Mouse (Mus musculus) embryonic facial prominence, embryonic 13.5 days (tissue): ENCODE data around the gene Gm17175. TPM values are rescaled to one million over a fixed set of nuclear protein-coding genes. Genes with fewer than 3 reads are reported as not detected.
"Not testable (repeated sequence)": the region's sequence is repeated elsewhere in the genome, so short reads cannot be mapped to it uniquely, and the experiment has no call there.

Experiments used
- ATAC-seq: fragments of 200-750 bp; cut with Nextera tagmentation; 2 replicates; pipeline ENCODE4 v1.8.0; 2017; ENCODE audit warnings: low read depth; ENCODE audit not compliant: insufficient number of reproducible peaks, insufficient read depth, low FRiP score, low TSS enrichment
- H3K27ac ChIP-seq: fragments of 300-500 bp; sonication (generic); 2 replicates; pipeline ENCODE4 v1.5.1; 2015; ENCODE audit warnings: moderate library complexity, mild to moderate bottlenecking, inconsistent platforms
- H3K27me3 ChIP-seq: fragments of 300-500 bp; sonication (generic); 2 replicates; pipeline ENCODE4 v1.6.1; 2015; ENCODE audit warnings: mild to moderate bottlenecking, inconsistent platforms
- H3K36me3 ChIP-seq: fragments of 300-500 bp; sonication (generic); 2 replicates; pipeline ENCODE4 v1.6.1; 2015; ENCODE audit warnings: mild to moderate bottlenecking, inconsistent platforms
- H3K4me1 ChIP-seq: fragments of 300-500 bp; sonication (generic); 2 replicates; pipeline ENCODE4 v1.6.1; 2015; ENCODE audit warnings: inconsistent platforms
- H3K4me2 ChIP-seq: fragments of 300-500 bp; sonication (generic); 2 replicates; pipeline ENCODE4 v1.6.1; 2015; ENCODE audit warnings: moderate library complexity, mild to moderate bottlenecking, inconsistent platforms
- H3K4me3 ChIP-seq: fragments of 300-500 bp; sonication (generic); 2 replicates; pipeline ENCODE4 v1.5.1; 2015; ENCODE audit warnings: mild to moderate bottlenecking, inconsistent platforms
- H3K9ac ChIP-seq: fragments of 300-500 bp; sonication (generic); 2 replicates; pipeline ENCODE4 v1.6.1; 2015; ENCODE audit warnings: mild to moderate bottlenecking, inconsistent platforms
- H3K9me3 ChIP-seq: fragments of 300-500 bp; sonication (generic); 2 replicates; pipeline ENCODE4 v1.6.1; 2016; ENCODE audit warnings: inconsistent platforms
- WGBS: fragments of 180-500 bp; shearing (Covaris S2); methylation state at CpG from one replicate; pipeline ENCODE4 v1.1.7; 2015; ENCODE audit warnings: mixed read lengths; 5-methylcytosine and 5-hydroxymethylcytosine counted together
- polyA plus RNA-seq: library from polyadenylated mRNA; unstranded; fragments of >200 nt; fragmentation: Nextera tagmentation; extraction: Ambion mirVana; gene quantifications from 2 replicates; pipeline ENCODE4 v1.2.1, GENCODE M21; 2015

Gm17175 gene
- polyA plus RNA-seq, result not detected in 2 replicates

DNA sequence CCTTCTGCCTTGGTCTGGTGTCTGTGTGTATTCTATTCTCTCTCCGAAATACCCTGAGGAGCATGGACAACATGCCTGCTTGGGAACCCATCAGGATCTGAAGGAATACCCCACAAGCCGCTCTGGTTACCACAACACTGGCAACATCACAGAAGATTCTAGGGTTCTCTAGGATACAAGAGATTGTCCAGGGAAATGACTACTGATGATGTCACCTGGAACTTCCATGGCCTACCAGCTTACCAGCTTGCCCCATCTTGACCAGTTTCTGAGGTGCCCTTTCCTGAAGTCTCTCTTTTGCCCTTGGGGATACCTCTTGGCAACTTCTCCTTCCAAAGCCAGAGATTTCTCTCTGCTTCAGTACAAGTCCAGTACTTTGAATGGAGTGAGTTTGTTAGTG lies at the start of gene Gm17175:
TSS of gene Gm17175 (minus strand) at position 101 of the 400 bp plus-strand sequence.
- not testable (repeated sequence) for H3K4me2 ChIP-seq, H3K9ac ChIP-seq, H3K4me3 ChIP-seq, H3K4me1 ChIP-seq, H3K9me3 ChIP-seq, H3K36me3 ChIP-seq, ATAC-seq, H3K27ac ChIP-seq, H3K27me3 ChIP-seq
- 92% methylated on average over 2 of the region's 2 CpGs for WGBS

- no peaks in the 10 kb centered on the region for H3K36me3 ChIP-seq
- H3K27me3 ChIP-seq, result no peaks in the 10 kb centered on the region
- no peak within 1 kb of the TSS for H3K9ac ChIP-seq
- ATAC-seq, result no peak
- no peak within 1 kb of the TSS for H3K4me3 ChIP-seq
- H3K4me1 ChIP-seq, result no peaks in the 10 kb centered on the region
- no peak within 1 kb of the TSS for H3K4me2 ChIP-seq
- 84% methylated on average over 1 of the region's 1 CpGs for WGBS
- no peaks in the 10 kb centered on the region for H3K9me3 ChIP-seq
- no peak within 1 kb of the TSS for H3K27ac ChIP-seq
Measured at GRCm38 (mm10) chr14:51611210-51611609, 37.3 kb upstream of the Gm17175 start, which contains the start of gene Gm17078. TSS of gene Gm17078 (minus strand) at chr14:51611310.

- not testable (repeated sequence) for ATAC-seq, H3K4me2 ChIP-seq, H3K27ac ChIP-seq, H3K4me3 ChIP-seq, H3K27me3 ChIP-seq, H3K36me3 ChIP-seq, H3K4me1 ChIP-seq, H3K9me3 ChIP-seq, H3K9ac ChIP-seq
- 87% methylated on average over 4 of the region's 4 CpGs for WGBS
Measured at GRCm38 (mm10) chr14:51592039-51592438, 18.2 kb upstream of the Gm17175 start, which contains the start of gene Gm17174. TSS of gene Gm17174 (minus strand) at chr14:51592139.

- Histone ChIP-seq H3K4me1 (no peaks in the 10 kb centered on the region), H3K9ac (no peak within 1 kb of the TSS), H3K27ac (no peak within 1 kb of the TSS), H3K4me3 (no peak within 1 kb of the TSS), H3K36me3 (no peaks in the 10 kb centered on the region), H3K9me3 (no peaks in the 10 kb centered on the region), H3K27me3 (no peaks in the 10 kb centered on the region), H3K4me2 (no peak within 1 kb of the TSS)
- no peak for ATAC-seq
- 94% methylated on average over 4 of the region's 4 CpGs for WGBS
Measured at GRCm38 (mm10) chr14:51552490-51552889, 21.4 kb downstream of the Gm17175 start, which contains the start of gene Gm5622. TSS of gene Gm5622 (plus strand) at chr14:51552790.

Other genes starting within 250 kb of the Gm17175 start
- gene Gm7247, start 212.3 kb downstream of the Gm17175 start, polyA plus RNA-seq, result not detected in 2 replicates
- not detected in 2 replicates for gene Vmn2r88, start 163.2 kb downstream of the Gm17175 start, polyA plus RNA-seq
- gene Vmn2r89, start 122.2 kb downstream of the Gm17175 start, polyA plus RNA-seq, result not detected in 2 replicates
- gene Gm5622, start 21.3 kb downstream of the Gm17175 start, polyA plus RNA-seq, result not detected in 2 replicates
- gene Gm17174, start 18.1 kb upstream of the Gm17175 start, polyA plus RNA-seq, result not detected in 2 replicates
- gene Gm17078, start 37.2 kb upstream of the Gm17175 start, polyA plus RNA-seq, result not detected in 2 replicates
- gene Gm4181, start 61.6 kb upstream of the Gm17175 start, polyA plus RNA-seq, result not detected in 2 replicates
- not detected in 2 replicates for gene Gm17079, start 121.4 kb upstream of the Gm17175 start, polyA plus RNA-seq
- gene Gm5800, start 143.1 kb upstream of the Gm17175 start, polyA plus RNA-seq, result not detected in 2 replicates
- gene Ang4, start 199.5 kb upstream of the Gm17175 start, polyA plus RNA-seq, result not detected in 2 replicates
- gene AY358078, start 226.0 kb upstream of the Gm17175 start, polyA plus RNA-seq, result not detected in 2 replicates